Mouse (Mus musculus): ENCODE measurements around the gene Rnf220. TPM values are rescaled to one million over a fixed set of nuclear protein-coding genes. Genes with fewer than 3 reads are reported as not detected.

The Rnf220 gene
- polyA plus RNA-seq, 1 experiment from 2014 or later = 76.0 TPM

- H3K4me2 ChIP-seq (replicated peaks; ENCODE audit: low read depth, low read length) = no peak overlapping the region
- H3K36me3 ChIP-seq (ENCODE audit: insufficient read depth, low read length) = peaks cover 70% of the 10 kb centered on the region
- H3K27ac ChIP-seq (ENCODE audit: low read length) = no peak overlapping the region
- ATAC-seq (ENCODE audit: low FRiP score, low TSS enrichment) = no peak
- no peak overlapping the region for H3K4me3 ChIP-seq (ENCODE audit: low read length)
- H3K9me3 ChIP-seq (ENCODE audit: low read length) = peaks cover 11% of the 10 kb centered on the region
- WGBS = 51% methylated on average over 13 of the region's 13 CpGs
- no peaks in the 10 kb centered on the region; the same call in 1 of the 2 replicates for H3K27me3 ChIP-seq (ENCODE audit: insufficient read depth, low read length)
- no peak overlapping the region for H3K9ac ChIP-seq (replicated peaks; ENCODE audit: low read length)
- H3K4me1 ChIP-seq (ENCODE audit: insufficient read depth, low read length) = peaks cover 17% of the 10 kb centered on the region
Observed at GRCm38 (mm10) chr4:117277021-117277420, 219.8 kb downstream of the Rnf220 start.

DNA sequence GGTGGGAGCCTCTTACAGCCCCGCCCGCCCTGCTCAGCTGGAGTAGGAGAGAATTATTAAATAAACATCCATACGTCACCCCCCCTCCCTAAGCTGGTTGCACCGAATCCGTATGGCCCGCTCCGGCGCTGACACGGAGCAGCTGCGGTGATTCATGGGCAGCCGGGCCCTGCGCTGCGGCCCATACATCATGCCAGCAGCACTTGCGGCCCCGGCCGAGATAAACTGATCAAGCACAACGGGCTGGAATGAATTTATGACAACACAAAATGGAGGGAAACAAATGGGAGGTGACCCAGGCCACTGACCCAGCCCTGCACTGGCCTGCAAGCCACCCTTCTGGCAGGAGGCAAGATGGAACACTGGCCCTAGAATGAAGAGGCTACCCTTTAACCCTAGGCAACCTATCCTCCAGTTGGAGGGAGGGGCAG, 220.6 kb downstream of the Rnf220 start:
- ATAC-seq (ENCODE audit: low FRiP score, low TSS enrichment) = peak; percentile 60; the same call in 1 of the 2 replicates
- H3K27ac ChIP-seq (ENCODE audit: low read length) = no peak overlapping the region
- 30% methylated on average over 17 of the region's 17 CpGs for WGBS

GRCm38 (mm10) chr4:117274720-117275119, 222.1 kb downstream of the Rnf220 start:
- Histone ChIP-seq H3K4me3 (ENCODE audit: low read length) (no peak overlapping the region), H3K27ac (ENCODE audit: low read length) (no peak overlapping the region), H3K36me3 (ENCODE audit: insufficient read depth, low read length) (peaks cover 53% of the 10 kb centered on the region), H3K4me2 (replicated peaks; ENCODE audit: low read depth, low read length) (no peak overlapping the region), H3K9ac (replicated peaks; ENCODE audit: low read length) (no peak overlapping the region), H3K4me1 (ENCODE audit: insufficient read depth, low read length) (peaks cover 17% of the 10 kb centered on the region), H3K9me3 (ENCODE audit: low read length) (peaks cover 11% of the 10 kb centered on the region), H3K27me3 (ENCODE audit: insufficient read depth, low read length) (no peaks in the 10 kb centered on the region; the same call in 1 of the 2 replicates)
- WGBS = 89% methylated on average over 4 of the region's 4 CpGs
- no peak for ATAC-seq (ENCODE audit: low FRiP score, low TSS enrichment)

More for the DNA sequence above, 220.6 kb downstream of the Rnf220 start:
- Histone ChIP-seq H3K4me3 (ENCODE audit: low read length) (no peak overlapping the region), H3K4me2 (replicated peaks; ENCODE audit: low read depth, low read length) (no peak overlapping the region), H3K9ac (replicated peaks; ENCODE audit: low read length) (no peak overlapping the region), H3K27me3 (ENCODE audit: insufficient read depth, low read length) (no peaks in the 10 kb centered on the region; the same call in 1 of the 2 replicates), H3K36me3 (ENCODE audit: insufficient read depth, low read length) (peaks cover 66% of the 10 kb centered on the region), H3K4me1 (ENCODE audit: insufficient read depth, low read length) (peaks cover 17% of the 10 kb centered on the region), H3K9me3 (ENCODE audit: low read length) (peaks cover 11% of the 10 kb centered on the region)

DNA sequence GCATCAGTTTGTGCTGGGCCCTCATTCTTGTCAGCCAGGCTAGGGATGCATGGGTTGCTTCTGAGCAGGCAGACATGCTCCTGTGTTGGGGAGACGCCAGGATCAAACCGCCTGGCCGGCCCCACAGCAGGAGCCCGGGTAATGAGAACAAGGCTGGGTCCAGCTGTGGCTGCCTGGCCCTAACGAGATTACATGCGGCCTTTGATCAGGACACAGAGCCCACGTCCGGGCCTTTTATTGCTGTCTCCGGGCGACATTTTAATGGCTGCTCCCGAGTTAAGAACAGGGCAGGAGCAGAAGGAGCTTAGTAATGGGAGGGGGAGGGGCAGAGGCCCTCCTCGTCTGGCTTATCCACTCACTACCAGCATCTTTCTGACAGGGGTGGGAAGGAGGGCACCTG, 224.4 kb downstream of the Rnf220 start:
- Histone ChIP-seq H3K9ac (replicated peaks; ENCODE audit: low read length) (no peak overlapping the region), H3K4me3 (ENCODE audit: low read length) (no peak overlapping the region), H3K36me3 (ENCODE audit: insufficient read depth, low read length) (peaks cover 42% of the 10 kb centered on the region), H3K27ac (ENCODE audit: low read length) (no peak overlapping the region), H3K9me3 (ENCODE audit: low read length) (peaks cover 11% of the 10 kb centered on the region), H3K4me2 (replicated peaks; ENCODE audit: low read depth, low read length) (no peak overlapping the region), H3K27me3 (ENCODE audit: insufficient read depth, low read length) (peaks cover 9% of the 10 kb centered on the region; the same call in 1 of the 2 replicates), H3K4me1 (ENCODE audit: insufficient read depth, low read length) (peaks cover 15% of the 10 kb centered on the region)
- ATAC-seq (ENCODE audit: low FRiP score, low TSS enrichment) = no peak
- WGBS = 14% methylated on average over 12 of the region's 12 CpGs

DNA sequence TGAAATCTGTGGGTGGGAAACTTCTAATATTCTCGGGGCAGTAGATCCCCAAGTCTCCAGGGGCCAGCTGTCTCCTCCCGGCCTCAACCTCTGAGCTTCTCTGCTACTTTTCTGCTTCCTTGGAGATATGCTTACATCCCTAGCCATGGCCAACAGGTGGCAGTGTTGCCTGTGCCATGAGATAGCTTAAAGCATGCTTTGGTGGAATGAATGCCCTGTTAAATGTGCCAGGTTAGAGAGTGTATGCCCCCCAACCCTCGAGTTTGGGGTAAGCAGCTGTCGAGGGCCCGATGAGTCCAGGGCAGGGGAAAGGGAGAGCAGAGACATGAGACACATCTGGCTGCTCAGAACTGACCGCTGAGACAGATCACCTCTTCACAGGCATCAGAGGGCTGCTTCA, 226.6 kb downstream of the Rnf220 start:
- no peak overlapping the region for H3K4me2 ChIP-seq (replicated peaks; ENCODE audit: low read depth, low read length)
- 10% methylated on average over 6 of the region's 6 CpGs for WGBS
- H3K27me3 ChIP-seq (ENCODE audit: insufficient read depth, low read length) = peaks cover 17% of the 10 kb centered on the region; the same call in 1 of the 2 replicates
- peak; percentile 44 for ATAC-seq (ENCODE audit: low FRiP score, low TSS enrichment)
- H3K9ac ChIP-seq (replicated peaks; ENCODE audit: low read length) = no peak overlapping the region
- H3K4me1 ChIP-seq (ENCODE audit: insufficient read depth, low read length) = no peaks in the 10 kb centered on the region
- peaks cover 23% of the 10 kb centered on the region for H3K36me3 ChIP-seq (ENCODE audit: insufficient read depth, low read length)
- H3K27ac ChIP-seq (ENCODE audit: low read length) = no peak overlapping the region
- peaks cover 11% of the 10 kb centered on the region for H3K9me3 ChIP-seq (ENCODE audit: low read length)
- H3K4me3 ChIP-seq (ENCODE audit: low read length) = no peak overlapping the region

DNA sequence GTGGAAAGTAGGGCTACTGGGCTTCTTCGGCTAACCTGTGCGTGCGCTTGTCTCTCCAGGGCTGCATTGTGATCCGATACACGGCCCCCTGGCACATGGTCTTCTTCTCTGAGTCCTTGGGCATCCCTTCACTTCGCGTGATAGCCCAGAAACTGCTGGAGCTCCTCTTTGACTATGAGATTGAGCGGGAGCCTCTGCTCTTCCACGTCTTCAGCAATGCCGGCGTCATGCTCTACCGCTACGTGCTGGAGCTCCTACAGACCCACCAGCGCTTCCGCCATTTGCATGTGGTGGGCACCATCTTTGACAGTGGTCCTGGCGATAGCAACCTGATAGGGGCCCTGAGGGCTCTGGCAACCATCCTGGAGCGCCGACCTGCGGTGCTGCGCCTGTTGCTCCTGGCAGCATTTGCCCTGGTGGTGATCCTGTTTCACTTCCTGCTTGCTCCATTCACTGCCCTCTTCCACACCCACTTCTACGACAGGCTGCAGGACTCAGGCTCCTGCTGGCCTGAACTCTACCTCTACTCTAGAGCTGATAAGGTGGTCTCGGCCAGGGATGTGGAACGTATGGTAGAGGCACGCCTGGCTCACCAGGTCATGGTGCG, 228.9 kb downstream of the Rnf220 start:
- Histone ChIP-seq H3K27ac (ENCODE audit: low read length) (no peak overlapping the region), H3K4me3 (ENCODE audit: low read length) (no peak overlapping the region), H3K36me3 (ENCODE audit: insufficient read depth, low read length) (peaks cover 4% of the 10 kb centered on the region), H3K4me2 (replicated peaks; ENCODE audit: low read depth, low read length) (no peak overlapping the region), H3K9ac (replicated peaks; ENCODE audit: low read length) (no peak overlapping the region), H3K9me3 (ENCODE audit: low read length) (no peaks in the 10 kb centered on the region), H3K4me1 (ENCODE audit: insufficient read depth, low read length) (peaks cover 1% of the 10 kb centered on the region; the same call in 1 of the 2 replicates), H3K27me3 (ENCODE audit: insufficient read depth, low read length) (peaks cover 17% of the 10 kb centered on the region; the same call in 1 of the 2 replicates)
- no peak for ATAC-seq (ENCODE audit: low FRiP score, low TSS enrichment)
- WGBS = 86% methylated on average over 25 of the region's 25 CpGs

DNA sequence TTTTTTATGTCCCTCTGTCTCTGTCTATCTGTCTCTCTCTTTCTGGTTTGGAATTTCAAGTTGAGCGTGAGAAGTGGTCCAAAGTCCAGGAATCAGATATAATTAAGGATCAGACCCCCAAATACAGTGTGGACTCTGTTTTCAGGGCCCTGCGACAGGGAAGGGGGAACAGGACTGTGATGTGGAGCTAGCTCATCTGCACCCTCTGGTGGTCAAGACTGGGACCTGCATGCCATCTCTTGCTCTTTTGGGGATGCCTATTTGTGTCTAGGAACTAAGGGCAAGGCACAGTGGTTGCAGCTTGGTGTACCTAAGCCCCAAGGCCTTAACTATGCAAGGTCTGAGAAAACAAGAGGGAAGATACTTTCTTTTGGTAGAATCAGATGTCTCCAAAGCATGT, 229.6 kb downstream of the Rnf220 start:
- Histone ChIP-seq H3K36me3 (ENCODE audit: insufficient read depth, low read length) (peaks cover 3% of the 10 kb centered on the region), H3K4me2 (replicated peaks; ENCODE audit: low read depth, low read length) (no peak overlapping the region), H3K4me1 (ENCODE audit: insufficient read depth, low read length) (peaks cover 8% of the 10 kb centered on the region), H3K9ac (replicated peaks; ENCODE audit: low read length) (no peak overlapping the region), H3K27me3 (ENCODE audit: insufficient read depth, low read length) (peaks cover 17% of the 10 kb centered on the region; the same call in 1 of the 2 replicates), H3K27ac (ENCODE audit: low read length) (no peak overlapping the region), H3K4me3 (ENCODE audit: low read length) (no peak overlapping the region), H3K9me3 (ENCODE audit: low read length) (no peaks in the 10 kb centered on the region)
- ATAC-seq (ENCODE audit: low FRiP score, low TSS enrichment) = no peak
- 9% methylated on average over 2 of the region's 2 CpGs for WGBS

- Histone ChIP-seq H3K9ac (replicated peaks; ENCODE audit: low read length) (no peak overlapping the region), H3K4me2 (replicated peaks; ENCODE audit: low read depth, low read length) (no peak overlapping the region), H3K4me1 (ENCODE audit: insufficient read depth, low read length) (peaks cover 12% of the 10 kb centered on the region), H3K36me3 (ENCODE audit: insufficient read depth, low read length) (no peaks in the 10 kb centered on the region), H3K27ac (ENCODE audit: low read length) (no peak overlapping the region), H3K27me3 (ENCODE audit: insufficient read depth, low read length) (peaks cover 8% of the 10 kb centered on the region; the same call in 1 of the 2 replicates), H3K9me3 (ENCODE audit: low read length) (no peaks in the 10 kb centered on the region), H3K4me3 (ENCODE audit: low read length) (no peak overlapping the region)
- ATAC-seq (ENCODE audit: low FRiP score, low TSS enrichment) = no peak
- 51% methylated on average over 8 of the region's 8 CpGs for WGBS
Observed at GRCm38 (mm10) chr4:117262987-117263386, 233.9 kb downstream of the Rnf220 start.

- Histone ChIP-seq H3K4me2 (replicated peaks; ENCODE audit: low read depth, low read length) (no peak overlapping the region), H3K36me3 (ENCODE audit: insufficient read depth, low read length) (no peaks in the 10 kb centered on the region), H3K9me3 (ENCODE audit: low read length) (no peaks in the 10 kb centered on the region), H3K4me1 (ENCODE audit: insufficient read depth, low read length) (peaks cover 12% of the 10 kb centered on the region), H3K27me3 (ENCODE audit: insufficient read depth, low read length) (peaks cover 8% of the 10 kb centered on the region; the same call in 1 of the 2 replicates), H3K27ac (ENCODE audit: low read length) (no peak overlapping the region), H3K9ac (replicated peaks; ENCODE audit: low read length) (no peak overlapping the region), H3K4me3 (ENCODE audit: low read length) (no peak overlapping the region)
- ATAC-seq (ENCODE audit: low FRiP score, low TSS enrichment) = no peak
- 25% methylated on average over 13 of the region's 13 CpGs for WGBS
Observed at GRCm38 (mm10) chr4:117262101-117262913, 234.5 kb downstream of the Rnf220 start.

GRCm38 (mm10) chr4:117261222-117261621, 235.6 kb downstream of the Rnf220 start:
- no peak overlapping the region for H3K4me2 ChIP-seq (replicated peaks; ENCODE audit: low read depth, low read length)
- H3K9me3 ChIP-seq (ENCODE audit: low read length) = no peaks in the 10 kb centered on the region
- 79% methylated on average over 2 of the region's 2 CpGs for WGBS
- no peaks in the 10 kb centered on the region for H3K36me3 ChIP-seq (ENCODE audit: insufficient read depth, low read length)
- ATAC-seq (ENCODE audit: low FRiP score, low TSS enrichment) = no peak
- H3K4me1 ChIP-seq (ENCODE audit: insufficient read depth, low read length) = peaks cover 12% of the 10 kb centered on the region
- H3K27me3 ChIP-seq (ENCODE audit: insufficient read depth, low read length) = peaks cover 4% of the 10 kb centered on the region; the same call in 1 of the 2 replicates
- no peak overlapping the region for H3K4me3 ChIP-seq (ENCODE audit: low read length)
- H3K9ac ChIP-seq (replicated peaks; ENCODE audit: low read length) = no peak overlapping the region
- H3K27ac ChIP-seq (ENCODE audit: low read length) = no peak overlapping the region

Measured in kidney, embryonic 16.5 days (tissue).